Mouse (Mus musculus) embryonic facial prominence, embryonic 10.5 days (tissue): Measurements from ENCODE around the gene Skint1. TPM values are rescaled to one million over a fixed set of nuclear protein-coding genes. Genes with fewer than 3 reads are reported as not detected.
"Not testable (repeated sequence)": the region's sequence is repeated elsewhere in the genome, so short reads cannot be mapped to it uniquely, and the experiment has no call there.

ENCODE experiments used
- DNase-seq: peaks from one replicate; pipeline ENCODE4 v3.0.0-alpha.2; 2017; ENCODE audit warnings: low spot score
- H3K27ac ChIP-seq: fragments of 300-500 bp; sonication (generic); replicated peaks from 2 replicates; pipeline ENCODE4 v1.5.1; 2016; ENCODE audit warnings: mild to moderate bottlenecking
- H3K27me3 ChIP-seq: fragments of 300-500 bp; sonication (generic); replicated peaks from 2 replicates; pipeline ENCODE4 v1.6.1; 2016; ENCODE audit warnings: low read depth, mild to moderate bottlenecking; ENCODE audit not compliant: poor library complexity, severe bottlenecking
- H3K36me3 ChIP-seq: fragments of 300-500 bp; sonication (generic); replicated peaks from 2 replicates; pipeline ENCODE4 v1.6.1; 2016; ENCODE audit warnings: mild to moderate bottlenecking, moderate library complexity
- H3K4me1 ChIP-seq: fragments of 300-500 bp; sonication (generic); 2 replicates; pipeline ENCODE4 v1.6.1; 2016
- H3K4me3 ChIP-seq: fragments of 300-500 bp; sonication (generic); 2 replicates; pipeline ENCODE4 v1.5.1; 2016; ENCODE audit warnings: mild to moderate bottlenecking, moderate library complexity
- H3K9me3 ChIP-seq: fragments of 300-500 bp; sonication (generic); 2 replicates; pipeline ENCODE4 v1.6.1; 2016; ENCODE audit warnings: mild to moderate bottlenecking
- WGBS: fragments of 180-500 bp; shearing (Covaris S2); methylation state at CpG from one replicate; pipeline ENCODE4 v1.1.7; 2016; 5-methylcytosine and 5-hydroxymethylcytosine counted together
- polyA plus RNA-seq: library from polyadenylated mRNA; unstranded; fragments of >200 nt; fragmentation: Nextera tagmentation; extraction: Ambion mirVana; gene quantifications from 2 replicates; pipeline ENCODE4 v1.2.1, GENCODE M21; 2016

The Skint1 gene
- polyA plus RNA-seq, result not detected in 2 replicates

- Histone ChIP-seq H3K27me3 (no peaks in the 10 kb centered on the region), H3K9me3 (peaks cover 2% of the 10 kb centered on the region; the same call in 1 of the 2 replicates), H3K4me1 (no peaks in the 10 kb centered on the region), H3K36me3 (no peaks in the 10 kb centered on the region), H3K4me3 (no peak within 1 kb of the TSS), H3K27ac (no peak within 1 kb of the TSS)
- no peak for DNase-seq
Measured at GRCm38 (mm10) chr4:112005969-112006368, at the start of gene Skint1. Gene Skint1, plus strand, starts transcription at chr4:112006269.

DNA sequence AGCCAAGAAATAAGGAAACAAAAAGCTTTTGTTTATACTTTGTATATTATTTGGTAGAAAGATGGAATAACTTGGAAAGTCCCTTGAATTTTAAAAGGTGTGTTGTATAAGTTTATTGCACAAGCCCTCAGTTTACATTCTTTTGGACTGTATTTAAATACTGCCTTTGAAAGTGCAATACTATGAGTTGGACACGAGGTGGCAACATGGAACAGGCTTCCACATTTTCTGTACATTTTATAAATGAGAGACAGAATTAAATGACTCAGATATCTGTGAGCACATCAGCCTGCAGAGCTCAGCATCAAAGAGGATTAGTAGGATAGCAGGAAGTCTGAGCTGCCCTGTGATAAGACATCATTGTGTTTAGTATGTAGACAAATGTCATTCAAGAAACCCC is 44.8 kb upstream of the Skint1 start:
- H3K9me3 ChIP-seq, result no peaks in the 10 kb centered on the region
- no peaks in the 10 kb centered on the region for H3K4me1 ChIP-seq
- no peaks in the 10 kb centered on the region for H3K36me3 ChIP-seq
- H3K27me3 ChIP-seq, result no peaks in the 10 kb centered on the region
- H3K27ac ChIP-seq, result no peak overlapping the region
- no peak for DNase-seq
- WGBS, result 29% methylated on average over 1 of the region's 1 CpGs
- H3K4me3 ChIP-seq, result no peak overlapping the region

GRCm38 (mm10) chr4:111963241-111963640 is 42.8 kb upstream of the Skint1 start:
- not testable (repeated sequence) for H3K27ac ChIP-seq, H3K9me3 ChIP-seq, H3K4me3 ChIP-seq, H3K36me3 ChIP-seq, DNase-seq, H3K4me1 ChIP-seq, H3K27me3 ChIP-seq
- 61% methylated on average over 1 of the region's 1 CpGs for WGBS

GRCm38 (mm10) chr4:111963669-111964068 is 42.4 kb upstream of the Skint1 start:
- H3K4me3 ChIP-seq, result no peak overlapping the region
- DNase-seq, result no peak
- H3K36me3 ChIP-seq, result no peaks in the 10 kb centered on the region
- no peaks in the 10 kb centered on the region for H3K4me1 ChIP-seq
- H3K27ac ChIP-seq, result no peak overlapping the region
- 85% methylated on average over 3 of the region's 3 CpGs for whole genome bisulfite sequencing
- no peaks in the 10 kb centered on the region for H3K27me3 ChIP-seq
- no peaks in the 10 kb centered on the region for H3K9me3 ChIP-seq

DNA sequence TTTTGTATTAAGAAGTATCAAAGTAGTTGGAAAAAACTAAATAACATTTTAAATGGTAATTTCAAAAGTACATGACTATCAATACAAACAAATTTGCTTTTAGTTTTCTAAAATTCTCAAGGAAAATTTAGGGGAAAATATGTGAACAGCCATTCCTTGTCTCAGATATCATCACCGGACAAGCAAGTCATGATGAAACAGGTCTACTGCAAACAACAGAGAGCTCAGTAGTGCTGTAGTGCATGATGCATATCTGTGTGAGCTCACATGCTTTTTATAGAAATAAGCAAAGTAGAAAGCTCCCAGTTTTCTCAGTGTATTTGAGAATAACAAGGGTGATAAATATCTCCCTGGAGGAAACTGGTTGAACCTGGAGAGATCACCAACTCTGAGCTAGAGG is 33.4 kb upstream of the Skint1 start, which contains the start of gene Skint7:
Gene Skint7, plus strand, starts transcription at position 301 of the 400 bp plus-strand sequence.
- WGBS, result 92% methylated on average over 1 of the region's 1 CpGs
- Histone ChIP-seq H3K36me3 (no peaks in the 10 kb centered on the region), H3K4me1 (no peaks in the 10 kb centered on the region), H3K27ac (no peak within 1 kb of the TSS), H3K4me3 (no peak within 1 kb of the TSS), H3K27me3 (no peaks in the 10 kb centered on the region), H3K9me3 (no peaks in the 10 kb centered on the region)
- no peak for DNase-seq

DNA sequence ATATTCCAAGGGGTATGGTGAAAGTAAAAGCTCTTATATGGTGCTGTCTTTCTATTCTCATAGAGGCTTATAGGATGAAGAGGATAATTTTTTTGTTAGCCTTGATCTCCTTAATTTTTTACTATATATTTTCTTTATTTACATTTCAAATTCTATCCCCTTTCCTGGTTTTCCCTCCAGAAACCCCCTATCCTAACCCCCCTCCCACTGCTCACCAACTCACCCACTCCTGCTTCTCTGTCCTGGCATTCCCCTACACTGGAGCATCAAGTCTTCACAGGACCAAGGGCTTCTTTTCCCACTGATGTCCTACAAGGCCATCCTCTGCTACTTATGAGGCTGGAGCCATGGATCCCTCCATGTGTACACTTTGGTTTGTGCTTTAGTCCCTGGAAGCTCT is 65.6 kb downstream of the Skint1 start, which contains the start of gene Skint4:
Gene Skint4, plus strand, starts transcription at position 301 of the 400 bp plus-strand sequence.
- Histone ChIP-seq H3K27ac (no peak within 1 kb of the TSS), H3K36me3 (no peaks in the 10 kb centered on the region)

More for the DNA sequence above, 65.6 kb downstream of the Skint1 start, which contains the start of gene Skint4:
- no peak for DNase-seq
- Histone ChIP-seq H3K4me3 (no peak within 1 kb of the TSS), H3K9me3 (peaks cover 3% of the 10 kb centered on the region; the same call in 1 of the 2 replicates), H3K4me1 (no peaks in the 10 kb centered on the region), H3K27me3 (no peaks in the 10 kb centered on the region)

Other genes with a start within 250 kb of the Skint1 start
- gene Slc5a9, start 103.4 kb upstream of the Skint1 start, polyA plus RNA-seq, result not detected in 2 replicates
- not detected in 2 replicates for gene Skint8, start 86.9 kb upstream of the Skint1 start, polyA plus RNA-seq
- gene Skint7, start 33.3 kb upstream of the Skint1 start, polyA plus RNA-seq, result not detected in 2 replicates
- gene Skint4, start 65.7 kb downstream of the Skint1 start, polyA plus RNA-seq, result not detected in 2 replicates
- gene Skint3, start 226.0 kb downstream of the Skint1 start, polyA plus RNA-seq, result not detected in 2 replicates